Mouse (Mus musculus) embryo, embryonic 10 days (tissue): Measurements from ENCODE around the gene Sh3tc1.

Experiments used
- DNase-seq: peaks from one replicate; pipeline ENCODE4 v3.0.0-alpha.2; 2015; ENCODE audit warnings: low spot score

Sh3tc1 gene

DNA sequence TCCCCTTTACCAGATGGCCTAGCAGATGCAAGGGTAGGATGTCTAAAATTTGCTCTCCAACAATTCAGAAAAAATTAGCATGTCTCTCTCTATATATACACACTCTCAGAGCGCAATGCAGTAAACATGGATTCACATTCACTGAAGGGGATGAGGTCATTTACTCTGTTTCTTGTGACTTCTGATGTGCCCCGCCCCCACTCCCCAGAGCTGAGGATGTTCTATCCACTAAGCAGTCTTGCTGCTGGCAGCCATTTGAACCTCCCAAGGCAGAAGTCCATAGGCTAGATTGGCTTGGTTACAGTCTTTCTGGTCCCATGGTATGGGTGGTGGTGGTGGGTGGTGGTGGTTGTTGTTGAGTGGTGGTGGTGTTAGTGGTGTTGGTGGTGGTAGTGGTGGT lies 17.9 kb downstream of the Sh3tc1 start:
- DNase-seq: no peak

- no peak for DNase-seq
Measured at GRCm38 (mm10) chr5:35719880-35720279, 19.9 kb downstream of the Sh3tc1 start.

DNA sequence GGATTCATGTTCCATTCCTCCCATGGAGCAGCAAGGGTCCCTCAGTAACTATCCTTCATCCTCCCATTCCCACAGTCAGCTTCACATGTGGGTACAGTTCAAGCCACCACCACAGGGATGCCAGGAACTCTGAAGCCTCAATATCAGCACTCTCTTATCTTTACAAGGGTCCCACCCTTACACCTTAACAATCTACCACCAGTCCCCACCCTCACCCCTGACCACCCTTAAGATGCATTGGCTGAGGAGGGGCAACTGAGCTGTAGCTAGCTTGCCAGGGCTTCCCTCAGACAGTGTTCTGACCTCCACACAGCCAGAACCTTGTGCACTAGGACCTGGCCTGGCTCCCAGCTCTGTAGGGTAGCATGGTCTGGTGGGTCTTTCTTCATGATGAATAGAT lies 20.4 kb downstream of the Sh3tc1 start:
- no peak for DNase-seq

GRCm38 (mm10) chr5:35718817-35719216 lies 21.0 kb downstream of the Sh3tc1 start:
- no peak for DNase-seq

DNA sequence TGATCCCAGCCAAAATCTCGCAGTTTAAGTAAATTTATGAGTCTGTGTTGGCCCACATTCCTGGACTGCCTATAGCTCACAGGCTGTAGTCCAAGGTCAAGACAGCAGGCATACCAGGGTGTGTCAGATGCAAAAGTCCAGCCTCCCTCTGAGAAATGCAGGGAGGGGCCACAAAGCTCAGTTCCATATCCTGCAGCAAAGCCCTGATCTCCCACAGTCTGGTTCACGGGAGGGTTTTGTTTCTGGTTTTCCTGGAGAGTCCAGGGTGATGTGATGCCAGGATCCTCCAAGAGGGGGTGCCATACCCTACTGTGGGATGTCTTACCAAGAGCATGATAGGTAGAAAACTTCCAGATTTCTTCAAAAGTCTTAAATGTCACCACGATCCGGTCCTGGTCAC lies 21.8 kb downstream of the Sh3tc1 start:
- DNase-seq: peak; percentile 46

- DNase-seq: no peak
Measured at GRCm38 (mm10) chr5:35717455-35717854, 22.3 kb downstream of the Sh3tc1 start.

- peak; percentile 93 for DNase-seq
Measured at GRCm38 (mm10) chr5:35713649-35714354, 26.0 kb downstream of the Sh3tc1 start.

- no peak for DNase-seq
Measured at GRCm38 (mm10) chr5:35712517-35712916, 27.3 kb downstream of the Sh3tc1 start.

GRCm38 (mm10) chr5:35710931-35711330 lies 28.9 kb downstream of the Sh3tc1 start:
- no peak for DNase-seq

GRCm38 (mm10) chr5:35710481-35710880 lies 29.3 kb downstream of the Sh3tc1 start:
- no peak for DNase-seq

GRCm38 (mm10) chr5:35705411-35705810 lies 34.4 kb downstream of the Sh3tc1 start:
- no peak for DNase-seq

- DNase-seq: no peak
Measured at GRCm38 (mm10) chr5:35703814-35704213, 36.0 kb downstream of the Sh3tc1 start.

DNA sequence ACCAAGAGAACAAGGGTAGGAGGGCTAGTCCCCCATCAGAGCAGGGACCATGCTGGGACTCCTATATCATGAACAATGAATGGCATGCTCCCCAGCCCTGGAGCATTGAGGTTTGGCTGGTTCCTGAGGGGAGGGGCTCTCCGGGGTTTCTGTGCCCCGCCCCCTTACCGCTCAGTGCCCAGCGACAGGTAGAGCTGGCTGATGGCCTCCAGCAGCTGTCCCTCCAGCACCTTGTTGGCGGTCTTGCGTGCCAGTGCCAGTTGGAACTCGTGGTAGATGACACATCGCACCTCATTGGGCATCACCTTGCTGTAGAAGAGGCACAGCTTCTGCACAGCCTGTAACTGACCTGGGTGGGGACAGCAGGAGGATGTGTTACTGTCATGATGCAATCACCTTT lies 36.6 kb downstream of the Sh3tc1 start:
- DNase-seq: no peak

DNA sequence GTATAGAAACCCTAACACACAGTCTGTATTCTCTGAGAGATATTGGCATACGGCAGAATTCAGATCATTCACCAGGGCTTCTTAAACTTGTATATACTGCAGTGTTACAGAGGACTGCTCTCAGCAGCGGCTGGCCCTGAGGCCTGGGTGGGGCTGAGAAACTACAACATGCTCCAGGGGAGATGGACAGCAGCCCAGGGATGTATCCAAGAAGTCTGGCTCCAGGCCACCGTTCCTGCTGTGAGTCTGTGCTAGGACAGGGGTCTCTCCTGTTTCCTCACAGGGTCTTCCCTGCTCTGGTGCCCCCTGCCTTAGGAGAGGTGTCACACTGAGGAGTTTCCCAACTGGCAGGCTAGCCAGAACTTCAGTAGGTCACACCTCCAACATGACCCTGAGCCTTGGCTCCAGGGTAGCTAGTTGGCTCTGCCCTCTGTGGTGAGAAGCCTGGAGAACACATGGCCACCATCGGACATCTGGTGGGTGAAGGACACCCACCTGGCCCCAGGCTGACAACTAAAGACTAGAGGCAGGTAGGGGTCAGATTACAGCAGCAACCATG lies 37.1 kb downstream of the Sh3tc1 start:
- no peak for DNase-seq

DNA sequence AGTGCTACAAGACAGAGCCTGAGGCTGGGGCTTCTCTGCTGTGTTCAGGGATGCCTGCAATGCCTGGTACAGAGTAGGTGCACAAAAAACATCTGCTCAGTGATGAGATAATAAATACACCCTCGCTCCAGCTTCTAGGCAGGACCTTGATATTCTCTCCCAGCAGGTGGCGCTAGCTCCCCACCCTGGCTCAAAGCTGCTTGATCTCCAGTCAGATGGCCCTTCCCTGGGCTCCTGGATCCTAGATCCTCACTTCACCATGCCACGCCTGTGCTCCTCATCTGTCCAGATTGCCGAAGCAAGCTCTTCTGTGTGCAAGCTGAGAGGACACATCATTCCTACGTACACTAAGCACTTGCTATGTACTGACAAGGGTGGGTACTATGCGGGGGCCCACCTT lies 38.7 kb downstream of the Sh3tc1 start:
- peak; percentile 83 for DNase-seq

- peak; percentile 69 for DNase-seq
Measured at GRCm38 (mm10) chr5:35695815-35696214, 44.0 kb downstream of the Sh3tc1 start.

- DNase-seq: no peak
Measured at GRCm38 (mm10) chr5:35693638-35694037, 46.1 kb downstream of the Sh3tc1 start.

- no peak for DNase-seq
Measured at GRCm38 (mm10) chr5:35691246-35691645, 48.5 kb downstream of the Sh3tc1 start.

DNA sequence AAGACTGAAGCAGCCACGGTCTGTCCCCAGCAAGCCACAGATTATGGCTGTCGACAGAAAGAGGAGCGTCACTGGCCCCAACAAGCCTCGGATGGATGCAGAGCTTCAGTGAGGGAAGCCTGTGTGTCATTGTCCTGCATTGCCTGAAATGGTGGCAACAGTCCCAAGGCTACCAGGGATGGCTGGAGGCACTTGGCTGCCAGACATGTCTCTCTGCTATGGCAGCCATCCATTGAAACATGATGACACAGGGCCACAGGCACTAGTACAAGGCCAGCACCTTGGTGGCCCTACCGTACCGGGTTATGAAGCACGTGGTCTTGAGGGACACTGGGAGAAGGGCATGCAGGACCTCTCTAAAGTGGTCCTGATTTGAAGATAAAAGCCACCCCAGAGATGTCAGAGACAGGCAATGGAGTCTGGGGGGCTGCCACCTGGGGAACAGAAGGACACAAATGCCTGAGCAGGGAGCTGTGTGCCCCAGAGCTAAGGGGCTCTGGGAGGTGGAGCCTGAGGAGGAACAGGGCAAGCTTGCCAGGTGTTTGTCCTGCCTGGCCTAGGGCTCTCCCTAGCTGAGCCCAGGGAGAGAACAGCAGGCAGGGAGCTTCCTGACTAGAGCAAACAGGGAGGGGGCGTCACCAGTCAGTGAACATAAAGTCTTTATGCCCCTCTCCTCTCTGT lies 49.2 kb downstream of the Sh3tc1 start:
- DNase-seq: no peak

- peak; percentile 37 for DNase-seq
Measured at GRCm38 (mm10) chr5:35689374-35689773, 50.4 kb downstream of the Sh3tc1 start.

- DNase-seq: no peak
Measured at GRCm38 (mm10) chr5:35688851-35689250, 50.9 kb downstream of the Sh3tc1 start.

DNA sequence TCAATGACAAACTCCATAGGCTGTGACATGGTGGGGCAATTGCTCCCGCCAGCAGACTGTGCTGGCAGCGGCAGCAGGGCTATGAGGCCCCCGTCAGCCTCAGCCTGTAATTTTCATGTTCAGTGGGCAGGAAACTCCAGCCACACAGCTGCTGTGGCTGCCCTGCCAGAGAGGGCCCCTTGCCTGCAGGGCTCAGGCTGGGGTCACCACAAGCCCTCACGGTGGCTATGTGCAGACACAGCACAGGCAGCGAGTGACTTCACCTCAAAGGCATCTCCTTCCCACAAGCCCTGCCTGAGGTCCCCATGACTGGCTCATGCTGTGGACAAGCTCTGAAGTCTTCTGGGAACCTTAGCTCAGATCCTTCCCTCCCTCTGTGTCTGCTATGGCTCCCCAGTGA lies 52.7 kb downstream of the Sh3tc1 start:
- DNase-seq: peak; percentile 40

DNA sequence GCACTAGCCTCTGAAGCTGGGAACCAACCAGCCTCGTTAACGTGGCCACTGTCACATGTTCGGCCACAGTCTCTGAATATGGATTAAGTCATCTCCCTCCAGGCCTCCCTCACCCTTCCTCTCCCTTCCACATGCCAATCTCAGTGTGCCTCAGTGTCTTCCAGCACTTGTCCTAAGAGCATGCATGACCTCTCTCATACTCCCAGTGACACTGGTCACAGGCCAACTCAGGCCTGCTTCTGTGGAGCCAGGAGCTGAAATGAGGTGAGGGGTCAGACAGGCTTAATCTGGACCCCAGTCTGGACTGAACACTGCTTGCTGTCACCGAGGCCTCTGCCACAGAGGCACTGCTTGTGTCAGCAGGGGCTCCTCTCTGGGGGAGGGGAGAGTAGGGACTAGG lies 53.5 kb downstream of the Sh3tc1 start:
- DNase-seq: no peak
